Mouse (Mus musculus): ENCODE data around the gene Timm13.

Gene Timm13

DNA sequence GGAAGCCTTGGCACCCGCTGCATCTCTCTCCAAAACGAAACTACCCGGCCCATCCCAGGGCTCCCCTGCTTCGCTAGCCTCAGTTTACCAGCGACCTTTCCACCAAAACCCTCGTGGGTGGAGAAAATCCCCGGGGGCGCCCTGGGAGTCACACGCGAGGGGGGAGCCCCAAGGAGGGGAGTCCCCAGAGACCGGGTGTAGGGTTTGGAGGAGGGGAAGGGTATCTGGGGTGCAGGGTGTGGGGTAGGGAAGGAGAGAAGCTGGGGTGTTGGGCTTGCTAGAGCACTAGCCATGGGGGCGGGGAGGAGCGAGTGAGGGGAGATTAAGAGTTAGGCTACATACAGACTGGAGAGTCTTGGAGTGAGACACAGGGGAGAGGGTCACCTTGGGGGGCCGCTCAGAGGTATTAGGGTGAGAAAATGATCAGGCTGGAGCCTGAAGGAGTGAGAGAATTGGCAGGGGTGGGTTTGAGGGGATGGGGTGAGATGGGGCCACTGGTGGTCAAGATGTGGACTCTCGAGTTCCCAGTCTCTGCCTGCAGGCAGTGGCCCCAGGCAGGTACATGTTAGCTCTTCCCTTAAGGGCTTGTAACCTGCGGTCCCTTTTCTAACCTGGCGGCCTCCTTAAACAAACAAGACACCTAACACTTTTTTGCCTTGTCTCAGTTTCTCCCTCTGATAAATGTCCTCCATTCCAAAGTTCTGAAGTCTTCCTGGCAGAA is 32.1 kb upstream of the Timm13 start:
- DNase-seq (ENCODE audit: low spot score in 2 of 2): peak in 1 of 2 experiments; percentile 29

DNA sequence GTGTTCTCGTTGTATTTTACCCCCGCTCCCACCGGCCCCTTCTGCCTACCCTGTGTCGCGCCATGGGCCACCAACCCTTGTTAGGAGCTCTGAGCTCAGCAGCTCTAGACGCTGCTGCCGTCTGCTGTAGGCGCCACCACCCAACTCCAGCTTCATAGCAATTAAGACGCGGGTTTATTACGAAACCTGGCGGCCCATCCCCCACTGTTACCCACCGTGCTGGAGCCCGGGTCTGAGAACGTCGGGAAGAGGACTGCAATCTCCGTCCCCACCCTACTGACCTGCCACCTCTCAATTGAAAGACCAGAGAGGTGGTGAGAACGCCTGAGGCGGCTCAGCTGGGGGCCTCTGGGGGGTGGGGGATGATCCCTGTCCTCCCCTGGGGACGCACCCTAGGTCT is 31.4 kb upstream of the Timm13 start:
- DNase-seq (ENCODE audit: low spot score in 2 of 2): no peak

DNA sequence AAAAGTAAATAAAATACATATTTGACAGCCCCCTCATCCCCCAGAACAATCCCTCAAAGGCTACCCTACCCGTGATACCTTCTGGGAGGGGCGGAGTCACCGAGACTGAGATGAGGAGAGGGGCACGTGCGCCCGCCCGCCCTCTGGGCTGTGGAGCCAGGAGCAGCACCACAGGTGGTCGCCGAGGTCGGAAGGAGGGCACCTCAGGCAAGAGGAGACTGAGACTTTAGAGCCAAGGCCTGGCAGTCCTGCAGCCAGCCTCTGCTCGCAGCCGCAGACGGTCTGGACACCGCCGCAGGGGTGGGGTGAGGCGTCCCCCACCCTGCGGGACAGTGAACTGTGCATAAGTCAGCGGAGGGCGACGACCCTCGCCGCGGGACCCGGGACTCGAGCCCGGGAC is 30.9 kb upstream of the Timm13 start:
- DNase-seq (ENCODE audit: low spot score in 2 of 2): no peak

DNA sequence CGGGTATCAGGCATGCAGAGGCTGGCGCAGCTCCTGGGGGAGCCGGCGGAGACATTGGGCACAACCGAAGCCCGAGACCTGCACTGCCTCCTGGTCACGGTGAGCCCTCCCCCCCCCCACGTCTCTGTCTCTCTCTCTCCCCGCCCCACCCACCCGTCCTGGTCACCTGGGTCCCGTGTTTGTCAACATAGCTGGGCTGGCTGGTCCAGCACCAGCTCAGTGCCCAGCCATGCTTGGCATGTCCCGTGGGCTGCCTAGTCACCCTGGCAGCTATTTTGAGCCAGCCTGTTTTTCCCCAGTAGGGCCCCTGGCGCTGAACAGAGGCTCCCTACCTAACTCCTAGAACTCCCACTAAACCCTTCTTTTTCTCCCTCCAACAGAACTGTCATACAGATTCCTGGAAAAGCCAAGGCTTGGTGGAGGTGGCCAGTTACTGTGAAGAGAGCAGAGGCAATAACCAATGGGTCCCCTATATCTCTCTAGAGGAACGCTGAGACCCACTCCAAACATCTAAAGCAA is 30.4 kb upstream of the Timm13 start:
- DNase-seq (ENCODE audit: low spot score in 2 of 2): no peak

DNA sequence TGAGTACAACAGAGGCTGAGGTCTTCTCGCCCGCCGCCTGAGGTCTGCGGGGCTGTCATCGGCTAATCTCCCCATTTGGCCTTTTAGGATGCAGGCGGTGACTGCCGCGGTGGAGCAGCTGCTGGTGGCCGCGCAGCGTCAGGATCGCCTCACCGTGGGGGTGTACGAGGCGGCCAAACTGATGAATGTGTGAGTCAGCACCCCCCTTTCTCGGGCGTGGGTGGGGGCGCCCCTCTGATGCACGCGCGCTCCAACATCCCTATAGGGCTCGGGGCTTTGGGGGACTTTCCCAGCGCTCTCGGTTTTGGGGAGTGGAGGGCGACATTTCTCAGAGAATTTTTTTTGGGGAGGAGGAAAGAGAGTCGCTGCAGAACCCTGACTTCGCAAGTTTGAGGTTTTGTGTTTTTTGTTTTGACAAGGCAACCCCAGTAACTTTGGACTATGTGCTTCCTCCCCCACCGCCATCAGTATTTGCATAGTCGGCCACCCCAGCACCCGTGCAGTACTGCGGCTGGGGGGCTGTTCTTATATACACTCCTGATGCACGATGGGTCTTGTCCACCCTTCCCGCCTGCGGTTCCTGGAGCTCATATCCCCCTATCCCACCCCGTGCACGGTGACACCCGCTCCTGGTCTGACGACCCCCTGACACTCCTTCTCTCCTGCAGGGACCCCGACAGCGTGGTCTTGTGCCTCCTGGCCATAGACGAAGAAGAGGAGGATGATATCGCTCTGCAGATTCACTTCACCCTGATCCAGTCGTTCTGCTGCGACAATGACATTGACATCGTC is 29.8 kb upstream of the Timm13 start:
- peak; percentile 70 to 74 for DNase-seq (ENCODE audit: low spot score in 2 of 2)

DNA sequence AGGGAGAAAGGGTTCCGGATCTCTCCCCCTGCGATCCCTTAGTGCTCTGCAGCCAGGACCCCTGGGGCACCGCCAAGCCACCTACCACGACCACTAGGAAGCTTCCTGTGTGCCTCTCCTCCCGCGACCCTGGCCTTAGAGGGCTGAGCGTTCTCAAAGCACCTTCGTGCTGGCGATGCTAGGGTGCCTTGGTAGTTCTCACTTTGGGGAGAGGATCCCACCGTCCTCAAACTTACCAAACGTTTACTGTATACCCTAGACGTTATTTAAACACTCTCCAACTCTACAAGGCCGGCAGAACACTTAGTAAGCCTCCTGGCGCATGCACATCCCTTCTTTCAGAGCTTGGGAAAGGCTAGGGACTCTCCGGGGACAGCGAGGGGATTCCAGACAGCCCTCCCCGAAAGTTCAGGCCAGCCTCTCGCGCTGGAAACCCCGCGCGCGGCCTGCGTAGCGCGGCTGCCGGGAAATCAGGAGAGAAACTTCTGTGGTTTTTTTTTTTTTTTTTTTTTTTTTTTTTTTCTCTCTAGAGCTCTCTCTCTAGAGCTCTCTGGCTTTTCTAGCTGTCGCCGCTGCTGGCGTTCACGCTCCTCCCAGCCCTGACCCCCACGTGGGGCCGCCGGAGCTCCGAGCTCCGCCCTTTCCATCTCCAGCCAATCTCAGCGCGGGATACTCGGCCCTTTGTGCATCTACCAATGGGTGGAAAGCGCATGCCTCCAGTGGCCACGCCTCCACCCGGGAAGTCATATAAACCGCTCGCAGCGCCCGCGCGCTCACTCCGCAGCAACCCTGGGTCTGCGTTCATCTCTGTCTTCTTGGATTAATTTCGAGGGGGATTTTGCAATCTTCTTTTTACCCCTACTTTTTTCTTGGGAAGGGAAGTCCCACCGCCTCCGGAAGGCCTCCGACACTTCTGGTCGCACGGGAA is 28.8 kb upstream of the Timm13 start, which contains the start of gene Gadd45b:
Gene Gadd45b (plus strand): TSS at position 775 of the 928 bp plus-strand sequence.
- DNase-seq (ENCODE audit: low spot score in 2 of 2): peak; percentile 99

DNA sequence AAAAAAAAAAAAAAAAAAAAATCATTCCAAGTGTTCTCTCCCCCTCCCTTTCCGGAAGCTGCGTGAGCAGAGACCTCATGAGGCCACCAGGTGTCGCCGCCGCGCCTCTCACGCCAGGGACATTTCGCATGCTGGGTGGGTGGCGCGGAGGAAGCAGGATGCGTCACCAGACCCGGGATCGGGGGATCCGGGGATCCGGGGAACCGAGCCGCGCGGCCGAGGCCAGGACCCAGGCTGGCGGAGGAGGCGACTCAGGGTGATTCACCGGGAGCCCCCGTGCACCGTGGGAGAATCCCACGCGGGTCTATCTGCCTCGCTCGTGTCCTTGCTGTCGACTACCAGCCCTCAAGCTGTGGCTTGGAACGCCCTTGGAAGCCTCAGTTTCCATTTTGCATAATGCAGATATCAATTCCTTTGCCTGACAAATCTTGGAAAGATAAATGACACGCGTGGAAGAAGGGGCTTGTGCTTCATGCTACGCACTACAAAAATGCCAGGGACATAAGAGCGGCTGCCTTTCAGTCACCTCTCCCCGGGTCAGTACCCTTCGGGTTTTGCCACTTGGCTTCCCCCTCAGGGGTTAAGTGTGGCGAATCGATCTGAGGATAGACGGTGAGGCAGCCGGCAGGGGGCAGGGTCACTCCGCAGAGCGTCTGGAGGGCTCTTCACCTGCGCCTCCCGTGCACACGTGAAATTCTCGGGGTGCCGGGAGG is 28.0 kb upstream of the Timm13 start:
- DNase-seq (ENCODE audit: low spot score in 2 of 2): peak; percentile 79 to 86

DNA sequence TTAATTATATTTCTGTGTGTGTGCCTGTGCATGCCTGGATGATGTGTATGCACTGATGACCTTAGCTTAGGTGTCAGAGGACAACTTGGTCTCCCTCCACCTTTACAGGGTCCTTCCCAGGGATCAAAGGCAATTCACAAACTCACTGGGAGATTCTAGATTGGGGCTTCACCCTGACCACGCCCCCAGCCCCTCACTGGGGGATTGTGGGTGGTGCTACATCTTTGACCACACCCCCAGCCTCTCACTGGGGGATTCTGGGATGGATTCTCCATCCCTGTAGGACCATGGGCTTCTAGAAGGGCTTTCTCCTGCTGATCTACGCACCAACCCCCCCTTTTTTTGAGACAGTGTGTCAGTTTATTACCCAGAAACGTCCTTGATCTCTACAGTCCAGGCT is 24.7 kb upstream of the Timm13 start:
- no peak for DNase-seq (ENCODE audit: low spot score in 2 of 2)

DNA sequence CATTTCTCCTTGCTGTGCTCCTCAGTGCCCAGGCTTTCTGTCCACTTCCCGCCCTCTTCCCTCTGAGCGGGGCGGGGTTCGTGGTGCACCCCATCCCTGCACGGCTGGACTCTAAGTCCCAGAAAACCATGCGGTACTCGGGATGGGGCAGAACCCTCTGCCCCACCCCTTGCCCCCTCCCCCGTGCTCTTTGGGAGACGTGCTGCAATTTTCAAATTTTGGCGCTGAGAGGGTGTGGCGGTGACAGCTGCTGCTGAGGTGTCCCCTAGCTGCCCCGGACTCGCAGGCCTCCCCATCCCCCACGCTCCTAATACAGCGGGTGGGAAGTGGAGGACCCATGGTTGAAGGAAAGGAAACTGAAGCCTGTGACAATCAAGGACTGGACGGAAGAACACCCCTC is 21.2 kb upstream of the Timm13 start:
- no peak for DNase-seq (ENCODE audit: low spot score in 2 of 2)

DNA sequence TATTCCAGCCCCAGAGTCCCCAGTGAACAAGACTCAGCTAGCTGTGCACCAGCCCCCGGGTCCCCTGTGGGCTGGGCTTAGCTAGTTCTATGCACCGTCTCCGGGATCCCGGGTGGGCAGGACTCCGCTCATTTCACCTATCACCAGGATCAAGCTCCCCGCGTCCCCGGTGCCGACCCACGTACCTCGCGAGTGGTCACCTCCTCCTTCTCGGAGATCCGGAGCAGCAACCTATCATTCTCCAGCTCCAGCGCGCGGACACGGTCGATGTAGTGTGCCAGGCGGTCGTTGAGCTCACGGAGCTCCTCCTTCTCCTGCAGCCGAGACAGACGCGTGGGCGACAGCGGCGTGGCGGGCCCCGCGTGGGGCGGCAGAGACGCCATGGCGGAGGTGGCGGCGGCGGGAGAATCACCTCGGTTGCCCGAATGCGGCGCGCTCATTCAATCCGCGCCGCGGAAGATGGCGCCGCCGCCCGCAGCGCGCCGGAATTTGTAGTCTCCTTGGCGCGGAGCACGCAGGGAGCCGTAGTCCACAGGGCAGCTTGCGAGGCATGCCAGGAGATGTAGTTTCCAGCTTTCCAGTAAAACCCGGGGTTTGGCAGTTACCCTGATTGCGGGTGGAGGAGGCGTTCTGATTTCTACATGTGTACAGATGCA is 17.1 kb upstream of the Timm13 start, which contains the start of gene Lmnb2:
Gene Lmnb2 (minus strand): TSS at position 467 of the 656 bp plus-strand sequence.
- DNase-seq (ENCODE audit: low spot score in 2 of 2): peak; percentile 53 to 62

DNA sequence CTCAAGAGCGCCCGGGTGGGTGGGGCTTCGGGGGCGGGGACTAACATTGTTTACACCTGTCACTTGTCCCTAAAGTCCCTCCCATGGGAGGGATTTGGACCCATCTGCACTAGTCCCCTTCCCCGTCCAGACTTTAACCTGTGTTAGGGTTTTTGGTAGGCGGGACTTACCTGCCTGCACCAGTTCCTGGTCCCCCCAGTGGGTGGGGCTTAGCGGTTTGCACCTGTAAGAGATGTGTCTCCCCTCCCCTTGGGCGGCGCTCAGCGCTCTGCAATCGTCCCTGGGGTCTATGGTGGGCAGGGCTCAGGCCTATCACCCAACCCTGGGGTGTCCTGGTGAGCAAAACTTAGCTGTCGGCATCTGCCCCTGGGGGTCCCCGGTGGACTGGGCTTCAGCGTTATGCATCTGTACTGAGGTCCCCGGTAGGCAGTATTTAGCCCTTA is 16.6 kb upstream of the Timm13 start:
- DNase-seq (ENCODE audit: low spot score in 2 of 2): peak in 1 of 2 experiments; percentile 40

DNA sequence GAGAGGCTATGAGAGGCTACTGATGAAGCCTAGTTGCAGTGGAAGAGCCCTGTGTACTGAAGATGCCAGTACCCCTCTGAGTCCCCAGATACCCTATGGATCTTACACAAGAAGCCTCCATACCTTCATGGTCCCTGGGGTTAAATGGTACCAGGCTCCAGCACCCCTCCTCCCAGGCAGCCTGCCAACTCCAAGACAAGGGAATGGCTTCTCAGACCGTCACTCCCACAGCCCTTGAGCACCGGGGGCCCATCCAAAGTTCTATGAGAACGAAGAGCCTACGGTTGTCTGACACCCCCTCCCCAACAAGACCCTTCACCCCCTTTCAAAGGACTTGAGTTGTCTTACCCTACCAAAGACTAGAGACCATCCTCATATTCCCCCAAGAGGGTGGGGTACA is 15.0 kb upstream of the Timm13 start:
- no peak for DNase-seq (ENCODE audit: low spot score in 2 of 2)

DNA sequence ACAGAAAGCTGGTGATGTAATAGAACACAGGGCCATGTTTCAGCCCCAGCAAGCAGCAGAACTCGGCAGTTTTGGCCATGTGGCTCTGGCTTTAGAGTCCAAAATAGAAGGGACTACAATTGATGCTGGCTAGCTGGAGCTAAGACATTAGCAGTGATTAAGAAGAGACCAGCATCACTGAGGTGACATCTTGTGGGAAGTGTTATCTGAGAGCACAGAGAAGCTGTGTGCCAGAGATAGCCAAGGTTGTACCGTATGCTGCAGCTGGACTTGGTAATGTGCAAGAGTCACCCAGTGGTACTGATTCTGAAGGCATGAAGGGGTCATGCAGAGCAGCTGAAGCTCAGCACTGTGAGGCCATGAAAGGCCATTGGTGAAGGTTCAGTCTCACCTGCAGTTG is 14.5 kb upstream of the Timm13 start:
- no peak for DNase-seq (ENCODE audit: low spot score in 2 of 2)

DNA sequence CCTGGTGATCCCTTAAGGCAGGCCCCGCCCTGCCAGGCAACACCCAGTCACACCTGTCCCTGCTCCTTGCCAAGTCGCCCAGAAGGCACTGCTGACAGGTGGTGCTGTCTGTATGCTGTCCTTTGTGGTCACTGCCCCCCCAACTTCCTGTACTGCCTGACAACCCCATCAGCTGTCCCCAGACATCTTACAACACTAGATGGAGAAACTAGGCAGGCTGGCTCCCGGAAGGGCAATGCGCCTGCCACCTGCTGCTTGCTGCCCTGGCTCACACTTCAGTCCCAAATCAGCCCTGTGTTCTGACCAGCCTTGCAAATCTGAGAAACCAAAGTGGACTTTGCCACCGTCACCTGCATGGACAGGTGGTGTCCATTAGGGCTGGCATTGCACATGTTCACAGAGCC is 13.5 kb upstream of the Timm13 start:
- no peak for DNase-seq (ENCODE audit: low spot score in 2 of 2)

DNA sequence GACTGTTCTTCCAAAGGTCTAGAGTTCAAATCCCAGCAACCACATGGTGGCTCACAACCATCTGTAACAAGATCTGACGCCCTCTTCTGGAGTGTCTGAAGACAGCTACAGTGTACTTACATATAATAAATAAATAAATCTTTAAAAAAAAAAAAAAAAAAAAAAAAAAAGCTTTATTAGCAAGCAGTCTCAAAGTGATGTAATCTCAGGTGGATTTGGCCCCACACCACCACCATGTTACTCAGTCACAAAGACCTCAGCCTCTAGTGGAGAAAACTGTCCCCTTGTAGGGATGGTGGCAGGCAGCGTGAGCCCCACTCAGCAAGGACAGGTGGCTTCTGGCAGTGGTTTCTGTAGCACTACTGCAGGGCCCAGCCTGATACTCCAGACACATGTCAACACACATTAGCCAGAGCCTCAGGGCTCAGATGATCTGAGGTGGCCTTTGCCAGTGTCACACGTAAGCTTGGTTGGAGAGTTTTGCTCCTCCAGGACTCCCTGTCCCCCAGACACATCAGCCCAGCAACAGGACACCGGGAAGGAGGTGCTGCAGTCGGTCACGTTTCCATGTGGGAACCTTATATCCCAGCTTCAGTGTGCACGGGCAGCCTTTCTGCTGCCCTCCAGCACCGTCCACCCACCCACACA is 12.7 kb upstream of the Timm13 start:
- DNase-seq (ENCODE audit: low spot score in 2 of 2): no peak

DNA sequence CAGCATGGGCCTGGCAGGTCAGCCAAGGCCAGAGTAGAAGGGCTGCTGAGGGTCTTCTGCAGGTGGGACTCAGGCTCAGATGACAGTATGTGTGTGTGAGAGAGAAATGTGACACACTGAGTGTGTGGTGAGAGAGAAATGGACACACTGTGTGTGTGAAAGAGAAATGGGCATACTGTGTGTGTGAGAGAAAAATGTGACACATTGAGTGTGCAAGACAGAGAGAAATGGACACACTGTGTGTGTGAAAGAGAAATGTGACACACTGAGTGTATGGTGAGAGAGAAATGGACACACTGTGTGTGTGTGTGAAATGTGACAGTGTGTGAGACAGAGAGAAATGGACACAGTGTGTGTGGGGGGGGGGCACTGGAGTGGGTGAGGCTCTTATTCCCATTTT is 11.1 kb upstream of the Timm13 start:
- DNase-seq (ENCODE audit: low spot score in 2 of 2): no peak

DNA sequence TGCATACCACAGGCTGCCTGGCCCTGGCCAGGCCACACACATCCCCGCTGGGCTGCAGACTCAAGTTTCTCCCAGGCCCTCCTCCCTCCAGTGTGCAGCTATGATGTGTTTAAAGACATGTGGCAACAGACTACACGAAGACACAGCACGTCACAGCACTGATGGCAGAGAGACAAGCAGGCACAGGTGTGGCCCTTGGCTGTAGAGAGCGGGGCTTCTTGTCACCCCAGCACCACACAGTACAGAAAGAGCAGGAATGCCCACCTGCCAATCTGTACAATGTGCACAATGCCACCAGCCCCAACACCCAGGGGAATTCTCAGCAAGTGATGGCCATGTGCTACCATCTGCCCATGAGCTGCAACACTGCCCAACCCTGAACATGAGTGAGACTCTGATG is 10.6 kb upstream of the Timm13 start:
- DNase-seq (ENCODE audit: low spot score in 2 of 2): no peak

DNA sequence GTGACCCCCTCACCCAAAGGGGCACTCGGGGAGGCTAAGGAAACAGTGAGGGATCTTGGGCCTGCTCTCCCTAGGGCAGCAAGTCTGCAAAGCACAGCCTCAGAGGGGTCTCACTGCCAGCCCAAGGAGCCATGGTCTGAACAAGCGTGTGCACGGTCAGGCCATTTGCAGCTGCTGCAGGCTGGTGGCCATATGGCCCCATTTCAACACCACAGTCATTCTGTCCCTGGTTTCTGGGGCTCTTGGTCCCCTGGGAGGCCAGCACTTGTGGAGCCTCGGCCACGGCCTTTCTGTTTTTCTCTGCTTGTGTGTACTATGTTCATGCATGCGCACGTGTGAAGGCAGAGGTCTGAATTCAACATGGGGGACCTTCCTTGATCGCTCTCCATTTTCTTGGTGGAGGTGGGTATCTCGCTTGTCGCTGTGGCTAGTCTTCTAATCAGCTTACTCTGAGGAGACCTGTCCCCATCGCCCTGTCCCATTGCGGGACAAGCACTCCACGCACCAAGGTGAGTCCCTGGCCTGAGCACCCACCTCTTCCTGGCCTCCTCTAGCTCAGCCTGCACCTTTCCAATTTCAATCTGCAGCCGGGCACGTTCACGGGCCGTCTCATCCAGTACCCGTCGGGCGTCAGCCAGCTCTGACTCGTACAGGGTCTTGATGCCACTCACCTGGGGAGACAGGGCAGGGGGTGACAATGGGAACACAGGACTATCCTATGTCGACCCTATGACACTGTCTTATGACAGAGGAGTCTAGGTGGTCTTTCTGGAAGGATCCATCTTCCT is 8.8 kb upstream of the Timm13 start:
- no peak for DNase-seq (ENCODE audit: low spot score in 2 of 2)

DNA sequence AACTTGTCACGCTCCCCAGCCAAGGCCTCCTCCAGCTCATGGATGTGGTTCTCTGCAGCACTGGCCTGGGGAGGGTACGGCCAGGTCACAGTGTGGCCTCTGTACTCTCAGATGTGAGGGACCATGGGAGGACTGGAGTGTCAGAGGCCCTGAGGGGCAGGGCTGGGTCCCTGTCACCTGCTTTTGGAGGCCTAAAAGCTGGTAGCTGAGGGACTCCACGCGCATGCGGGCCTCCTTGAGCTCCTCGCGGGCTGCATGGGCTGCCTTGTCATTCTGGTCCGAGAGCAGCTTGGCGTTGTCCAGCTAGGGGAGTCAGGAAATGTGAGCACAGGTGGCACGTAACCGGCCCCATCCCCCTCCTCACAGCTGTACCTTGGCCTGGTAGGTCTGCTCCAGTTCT is 3.9 kb upstream of the Timm13 start:
- DNase-seq (ENCODE audit: low spot score in 2 of 2): no peak
